Comparison of ENCODE assay signal across 8 mouse cellular contexts in the genomic region with DNA sequence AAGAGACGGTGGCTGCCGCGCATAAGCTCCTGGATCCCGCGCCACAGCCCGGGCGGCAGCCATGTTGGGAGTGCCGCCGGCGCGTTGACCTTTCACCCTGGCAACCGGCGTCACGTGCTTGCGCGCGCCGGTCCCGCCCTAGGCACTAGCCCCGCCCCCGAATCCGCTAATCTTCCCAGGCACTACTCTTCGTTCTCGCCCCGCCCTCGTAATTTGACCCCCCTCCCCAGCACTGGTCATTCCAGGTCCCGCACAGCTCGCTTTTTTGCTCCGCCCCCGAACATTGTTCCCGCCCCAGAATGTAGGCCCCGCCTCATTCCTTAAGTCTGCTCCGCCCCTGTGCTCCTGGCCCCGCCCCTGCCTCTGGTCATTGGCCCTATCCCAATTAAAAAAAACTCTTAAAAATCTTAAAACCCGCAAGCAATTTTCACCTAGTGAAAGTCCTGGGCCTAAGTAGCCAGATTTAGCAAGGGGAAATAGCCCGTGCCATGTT. TPM values are rescaled to one million over a fixed set of nuclear protein-coding genes. Genes with fewer than 3 reads are reported as not detected.
DNase-seq lines count a peak whose midpoint lies in the region; ATAC-seq lines count a peak whose summit lies in the region.

A gene (minus strand): TSS at position 236 of the 493 bp plus-strand sequence.

- WGBS in heart, embryonic 10.5 days, result 1% methylated on average over 36 of the region's 36 CpGs
- WGBS in kidney, embryonic 15.5 days, result under 1% methylated on average over 36 of the region's 36 CpGs

- peak; percentile 90 for ATAC-seq in erythroblast, adult 5-6 weeks (replicated peaks; ENCODE audit: low FRiP score, poor library complexity, severe bottlenecking)
- peak; percentile 91 for ATAC-seq in kidney, embryonic 15.5 days (replicated peaks; ENCODE audit: low FRiP score)
- peak; percentile 82 for ATAC-seq in monocyte, adult 5-6 weeks (replicated peaks; ENCODE audit: insufficient number of reproducible peaks, low FRiP score, low TSS enrichment, poor library complexity, severe bottlenecking)

- H3K36me3 ChIP-seq in heart, embryonic 10.5 days, result no peaks in the 10 kb centered on the region
- no peaks in the 10 kb centered on the region for H3K36me3 ChIP-seq in kidney, embryonic 15.5 days

- H3K4me2 ChIP-seq in kidney, embryonic 15.5 days, result peak within 1 kb of the TSS; percentile 90

- peak within 1 kb of the TSS; percentile 91 for H3K27ac ChIP-seq in heart, embryonic 10.5 days
- peak within 1 kb of the TSS; percentile 70 for H3K27ac ChIP-seq in kidney, embryonic 15.5 days

- H3K9me3 ChIP-seq in heart, embryonic 10.5 days, result no peaks in the 10 kb centered on the region
- H3K9me3 ChIP-seq in kidney, embryonic 15.5 days (replicated peaks), result no peaks in the 10 kb centered on the region

- peaks cover 38% of the 10 kb centered on the region for H3K4me1 ChIP-seq in heart, embryonic 10.5 days
- H3K4me1 ChIP-seq in kidney, embryonic 15.5 days, result peaks cover 22% of the 10 kb centered on the region

- peak within 1 kb of the TSS; percentile 63 for H3K9ac ChIP-seq in kidney, embryonic 15.5 days

- DNase-seq in B cell, adult 2 months, result peak; percentile 91 to 93
- DNase-seq in brain, adult 2 months (ENCODE audit: low read depth, low spot score), result peak; percentile 91
- DNase-seq in heart, embryonic 10.5 days (ENCODE audit: low spot score), result peak; percentile 99
- DNase-seq in liver, result peak; percentile 94
- DNase-seq in spleen, postnatal 4 days (ENCODE audit: low spot score in 2 of 2), result peak; percentile 89 to 94

- H3K4me3 ChIP-seq in heart, embryonic 10.5 days, result peak within 1 kb of the TSS; percentile 94
- peak within 1 kb of the TSS; percentile 71 for H3K4me3 ChIP-seq in kidney, embryonic 15.5 days (replicated peaks)

- no peaks in the 10 kb centered on the region for H3K27me3 ChIP-seq in heart, embryonic 10.5 days (ENCODE audit: insufficient read depth, poor library complexity, severe bottlenecking)
- H3K27me3 ChIP-seq in kidney, embryonic 15.5 days, result no peaks in the 10 kb centered on the region

RNA-seq across cellular contexts. Expression of the gene that starts here (rescaled TPM):
- total RNA-seq in erythroblast, adult 5-6 weeks (2015; ENCODE audit: low replicate concordance), result 1.7 and 2.1 TPM in 2 replicates
- 0.60 and 1.7 TPM in 2 replicates for total RNA-seq in erythroblast, adult 5-6 weeks (2017; ENCODE audit: low replicate concordance)
- polyA plus RNA-seq in heart, embryonic 10.5 days (2016; fragmentation: Nextera tagmentation; extraction: Ambion mirVana), result 16.5 and 18.8 TPM in 2 replicates
- 17.5 and 19.6 TPM in 2 replicates for polyA plus RNA-seq in kidney, embryonic 15.5 days (2015; fragmentation: Nextera tagmentation; extraction: Ambion mirVana)
- 2.8 to 5.5 TPM (median 3.6 TPM) in 3 replicates for total RNA-seq in monocyte, adult 5-6 weeks (2017)

Comparison
In these comparisons a context has a peak if more than half of its experiments do, and no peak if none do; other contexts are left out.
1. Peak in every context shown above with its lines: DNase-seq, ATAC-seq, H3K4me3 ChIP-seq and H3K27ac ChIP-seq.